Mouse (Mus musculus): ENCODE data around the gene Mrpl9. TPM values are rescaled to one million over a fixed set of nuclear protein-coding genes. Genes with fewer than 3 reads are reported as not detected.

The Mrpl9 gene
- polyA plus RNA-seq, 1 experiment from 2014 or later, result 68.6 TPM

DNA sequence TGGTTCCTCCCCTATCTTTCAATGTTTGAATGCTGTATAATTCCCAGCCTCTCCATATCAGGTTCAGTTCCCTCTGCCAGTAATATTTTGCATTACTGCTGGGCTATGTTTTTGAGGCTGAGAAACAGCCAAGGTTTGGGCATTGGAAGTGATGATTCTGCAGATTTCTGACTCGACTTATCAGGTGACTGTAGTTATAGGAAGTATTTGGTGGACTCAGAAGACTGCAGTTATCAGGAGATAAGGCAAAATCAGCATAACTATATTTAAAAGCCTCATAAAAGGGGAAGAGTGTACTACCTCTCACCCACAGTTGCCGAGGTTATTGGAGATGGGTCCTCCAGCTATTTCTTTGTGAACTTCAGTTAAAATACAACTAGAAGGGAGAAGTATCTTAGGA lies 12.1 kb upstream of the Mrpl9 start:
- no peak overlapping the region for H3K4me3 ChIP-seq (replicated peaks)
- no peaks in the 10 kb centered on the region for H3K36me3 ChIP-seq
- H3K4me2 ChIP-seq, result no peak overlapping the region
- 67% methylated on average over 2 of the region's 2 CpGs for WGBS
- no peaks in the 10 kb centered on the region for H3K4me1 ChIP-seq
- no peak for ATAC-seq (ENCODE audit: insufficient read depth, low FRiP score, low read depth)
- H3K9ac ChIP-seq, result no peak overlapping the region
- H3K27me3 ChIP-seq (replicated peaks), result no peaks in the 10 kb centered on the region
- H3K27ac ChIP-seq, result no peak overlapping the region
- no peaks in the 10 kb centered on the region for H3K9me3 ChIP-seq

DNA sequence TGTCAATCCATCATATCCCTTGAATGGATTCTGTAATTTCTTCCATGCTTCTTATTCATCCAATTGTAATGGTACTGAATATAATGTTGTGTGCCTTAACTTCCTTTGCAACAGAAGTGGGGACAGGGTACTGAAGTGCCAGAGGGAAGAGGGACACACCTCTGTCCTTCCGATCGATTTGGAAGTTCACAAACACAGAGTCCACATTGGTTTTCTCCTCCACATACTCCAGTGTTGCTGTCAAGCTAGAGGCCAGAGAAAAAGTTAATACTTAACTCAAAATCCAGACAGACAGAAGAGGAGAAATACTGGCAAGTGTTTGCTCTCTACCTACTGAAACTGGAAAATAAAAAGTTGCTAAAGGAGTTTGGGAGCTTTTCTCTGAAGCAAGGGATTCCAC lies 8.8 kb upstream of the Mrpl9 start:
- H3K27ac ChIP-seq, result no peak overlapping the region
- no peak overlapping the region for H3K4me3 ChIP-seq (replicated peaks)
- H3K27me3 ChIP-seq (replicated peaks), result no peaks in the 10 kb centered on the region
- 68% methylated on average over 2 of the region's 2 CpGs for WGBS
- no peaks in the 10 kb centered on the region for H3K9me3 ChIP-seq
- H3K9ac ChIP-seq, result no peak overlapping the region
- H3K4me2 ChIP-seq, result no peak overlapping the region
- no peaks in the 10 kb centered on the region for H3K36me3 ChIP-seq
- no peak for ATAC-seq (ENCODE audit: insufficient read depth, low FRiP score, low read depth)
- no peaks in the 10 kb centered on the region for H3K4me1 ChIP-seq

DNA sequence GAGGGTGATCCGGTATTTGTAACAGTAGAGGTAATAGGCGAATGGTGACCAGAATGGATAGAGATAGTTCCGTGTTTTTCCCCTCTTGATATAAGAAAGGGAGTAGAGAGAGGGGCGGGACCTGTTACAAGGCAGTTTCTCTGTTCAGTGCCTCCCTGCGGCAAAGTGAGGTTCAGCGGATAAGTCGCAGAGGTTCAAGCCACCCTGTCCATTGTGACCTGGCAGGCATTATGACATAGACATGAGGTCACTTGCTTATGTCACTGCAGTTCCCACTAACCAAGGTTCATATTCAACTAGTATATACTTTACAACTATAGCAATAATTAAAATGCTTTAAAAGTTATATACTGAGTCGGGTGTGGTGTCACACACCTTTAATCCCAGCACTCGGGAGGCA lies 6.7 kb upstream of the Mrpl9 start:
- WGBS, result 81% methylated on average over 9 of the region's 9 CpGs
- Histone ChIP-seq H3K36me3 (no peaks in the 10 kb centered on the region), H3K4me3 (replicated peaks) (no peak overlapping the region), H3K9ac (no peak overlapping the region), H3K9me3 (no peaks in the 10 kb centered on the region), H3K4me2 (no peak overlapping the region), H3K27me3 (replicated peaks) (no peaks in the 10 kb centered on the region), H3K4me1 (no peaks in the 10 kb centered on the region), H3K27ac (no peak overlapping the region)
- ATAC-seq (ENCODE audit: insufficient read depth, low FRiP score, low read depth), result no peak

DNA sequence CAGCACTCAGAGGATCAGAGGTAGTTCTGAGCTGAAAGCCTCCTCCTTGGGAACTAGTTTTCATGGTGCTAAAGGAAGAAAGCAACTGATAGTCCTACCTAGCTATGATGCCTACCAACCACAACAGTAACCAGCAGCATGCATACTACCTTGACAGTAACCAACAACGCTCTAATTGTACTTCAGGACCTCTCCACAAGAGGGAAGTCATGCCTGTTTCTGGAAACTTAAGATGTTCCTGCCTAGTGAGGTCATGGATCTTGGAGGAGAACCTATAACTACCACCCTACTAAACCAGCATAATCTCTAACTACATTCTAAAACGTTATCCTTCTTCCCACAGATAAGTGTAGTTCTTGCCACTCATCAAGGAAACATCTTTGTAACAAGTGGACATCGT lies 1.9 kb upstream of the Mrpl9 start:
- ATAC-seq (ENCODE audit: insufficient read depth, low FRiP score, low read depth), result no peak
- Histone ChIP-seq H3K27ac (no peak overlapping the region), H3K36me3 (0 out of 2 replicates have a peak, but pooled peaks cover 3% of the 10 kb centered on the region), H3K27me3 (replicated peaks) (no peaks in the 10 kb centered on the region), H3K4me2 (no peak overlapping the region), H3K9ac (no peak overlapping the region), H3K9me3 (no peaks in the 10 kb centered on the region), H3K4me1 (peaks cover 2% of the 10 kb centered on the region; the same call in 1 of the 2 replicates), H3K4me3 (replicated peaks) (no peak overlapping the region)
- 39% methylated on average over 3 of the region's 3 CpGs for WGBS

DNA sequence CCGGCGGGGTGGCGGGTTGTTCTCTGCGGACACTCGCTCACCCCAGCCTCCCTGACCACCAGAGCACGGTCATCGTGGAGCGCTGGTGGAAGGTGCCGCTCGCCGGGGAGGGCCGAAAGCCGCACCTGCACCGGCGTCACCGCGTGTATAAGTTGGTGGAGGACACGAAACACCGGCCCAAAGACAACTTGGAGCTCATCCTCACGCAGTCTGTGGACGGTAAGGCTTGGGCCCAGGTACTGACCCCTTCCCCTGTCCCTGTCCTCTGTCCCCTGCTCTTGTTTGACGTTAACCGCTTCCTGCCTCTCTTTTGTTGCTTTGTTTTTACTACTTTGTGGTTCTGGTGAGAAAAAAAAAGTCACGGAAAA lies 463 bp downstream of the Mrpl9 start, which contains the start of gene Oaz3:
Oaz3 (minus strand) TSS at position 319 of the 368 bp plus-strand sequence.
- Histone ChIP-seq H3K27ac (peak within 1 kb of the TSS; percentile 68), H3K36me3 (peaks cover 24% of the 10 kb centered on the region), H3K9me3 (no peaks in the 10 kb centered on the region), H3K4me2 (peak within 1 kb of the TSS; percentile 78), H3K9ac (peak within 1 kb of the TSS; percentile 96), H3K27me3 (replicated peaks) (no peaks in the 10 kb centered on the region), H3K4me1 (peaks cover 2% of the 10 kb centered on the region; the same call in 1 of the 2 replicates), H3K4me3 (replicated peaks) (peak within 1 kb of the TSS; percentile 93)
- no peak; the same call in 1 of the 2 replicates for ATAC-seq (ENCODE audit: insufficient read depth, low FRiP score, low read depth)
- under 1% methylated on average over 24 of the region's 24 CpGs for WGBS

DNA sequence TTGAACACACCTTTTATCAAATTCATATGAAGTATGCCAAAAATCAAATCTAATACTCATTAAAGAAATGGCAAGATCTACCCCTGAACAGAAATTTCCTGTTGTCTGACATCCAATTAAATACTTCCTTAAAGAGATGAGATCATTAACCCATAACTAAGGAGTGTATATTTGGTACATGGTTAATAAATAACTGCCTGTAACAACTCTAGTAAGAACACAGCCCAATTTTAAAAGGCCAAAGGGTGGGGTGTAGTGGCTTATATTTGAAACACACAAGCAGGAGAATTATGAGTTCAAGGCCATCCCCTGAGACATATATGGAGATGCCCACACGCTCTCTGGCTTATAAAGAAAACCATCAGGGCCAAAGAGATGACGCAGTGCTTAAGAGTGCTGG lies 6.3 kb downstream of the Mrpl9 start:
- peaks cover 24% of the 10 kb centered on the region for H3K36me3 ChIP-seq
- no peak for ATAC-seq (ENCODE audit: insufficient read depth, low FRiP score, low read depth)
- whole genome bisulfite sequencing, result 84% methylated on average over 2 of the region's 2 CpGs

DNA sequence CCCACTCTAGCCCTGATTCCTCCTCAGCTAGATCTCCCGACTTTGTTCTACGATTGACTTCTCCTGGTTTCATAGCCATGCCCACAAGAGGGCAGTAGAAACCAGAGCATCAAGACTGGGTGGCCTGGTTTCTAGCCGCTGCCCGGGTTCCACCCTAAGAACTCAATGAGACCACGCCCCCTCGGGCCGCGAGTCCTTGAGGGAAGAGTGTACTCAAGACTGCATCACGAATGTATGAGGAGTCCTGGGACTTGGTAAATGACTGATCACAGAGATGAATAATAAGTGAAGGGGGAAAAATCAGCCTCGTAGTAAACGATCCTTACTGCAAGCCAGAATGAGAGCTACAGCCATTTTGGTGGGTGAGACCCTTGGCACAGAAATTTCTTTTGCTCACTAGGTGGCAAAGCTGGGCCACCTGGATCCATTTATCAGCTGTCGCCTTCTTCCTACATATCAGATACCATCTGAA lies 13.4 kb downstream of the Mrpl9 start:
- H3K27me3 ChIP-seq (replicated peaks), result no peaks in the 10 kb centered on the region
- WGBS, result 2% methylated on average over 12 of the region's 12 CpGs

More for the DNA sequence above, 6.3 kb downstream of the Mrpl9 start:
- Histone ChIP-seq H3K4me1 (no peaks in the 10 kb centered on the region; the same call in 1 of the 2 replicates), H3K9ac (no peak overlapping the region), H3K4me2 (no peak overlapping the region), H3K27ac (no peak overlapping the region), H3K4me3 (replicated peaks) (no peak overlapping the region), H3K27me3 (replicated peaks) (no peaks in the 10 kb centered on the region), H3K9me3 (no peaks in the 10 kb centered on the region)

DNA sequence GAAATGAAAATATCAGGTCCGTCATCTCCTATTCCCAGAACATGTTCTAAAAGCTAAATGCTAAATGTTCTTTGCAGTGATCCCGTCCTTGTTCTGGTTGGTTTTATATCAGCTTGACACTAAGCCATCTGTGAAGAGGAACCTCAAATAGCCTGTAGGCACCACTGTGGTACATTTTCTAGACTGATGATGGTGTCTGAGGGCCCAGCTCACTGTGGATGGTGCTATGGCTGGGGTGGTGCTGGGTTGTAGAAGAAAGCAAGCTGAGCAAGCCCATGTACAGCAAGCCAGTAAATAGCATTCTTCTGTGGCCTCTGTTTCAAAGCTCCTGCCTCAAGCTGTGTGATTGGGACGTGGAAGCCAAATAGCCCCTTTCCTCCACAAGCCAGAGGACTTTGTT lies 13.9 kb downstream of the Mrpl9 start:
- H3K36me3 ChIP-seq, result no peaks in the 10 kb centered on the region
- 76% methylated on average over 3 of the region's 3 CpGs for WGBS
- no peaks in the 10 kb centered on the region for H3K9me3 ChIP-seq
- H3K4me2 ChIP-seq, result no peak overlapping the region
- no peak overlapping the region for H3K27ac ChIP-seq
- H3K9ac ChIP-seq, result no peak overlapping the region
- H3K4me3 ChIP-seq (replicated peaks), result no peak overlapping the region
- no peak for ATAC-seq (ENCODE audit: insufficient read depth, low FRiP score, low read depth)
- H3K4me1 ChIP-seq, result no peaks in the 10 kb centered on the region
- no peaks in the 10 kb centered on the region for H3K27me3 ChIP-seq (replicated peaks)

More for the DNA sequence above, 13.4 kb downstream of the Mrpl9 start:
- peak overlapping the region; percentile 27 for H3K4me3 ChIP-seq (replicated peaks)
- no peaks in the 10 kb centered on the region for H3K36me3 ChIP-seq
- no peak overlapping the region for H3K9ac ChIP-seq
- H3K27ac ChIP-seq, result no peak overlapping the region
- H3K9me3 ChIP-seq, result no peaks in the 10 kb centered on the region
- peak; percentile 80 for ATAC-seq (ENCODE audit: insufficient read depth, low FRiP score, low read depth)
- no peaks in the 10 kb centered on the region for H3K4me1 ChIP-seq
- peak overlapping the region; percentile 47 for H3K4me2 ChIP-seq

DNA sequence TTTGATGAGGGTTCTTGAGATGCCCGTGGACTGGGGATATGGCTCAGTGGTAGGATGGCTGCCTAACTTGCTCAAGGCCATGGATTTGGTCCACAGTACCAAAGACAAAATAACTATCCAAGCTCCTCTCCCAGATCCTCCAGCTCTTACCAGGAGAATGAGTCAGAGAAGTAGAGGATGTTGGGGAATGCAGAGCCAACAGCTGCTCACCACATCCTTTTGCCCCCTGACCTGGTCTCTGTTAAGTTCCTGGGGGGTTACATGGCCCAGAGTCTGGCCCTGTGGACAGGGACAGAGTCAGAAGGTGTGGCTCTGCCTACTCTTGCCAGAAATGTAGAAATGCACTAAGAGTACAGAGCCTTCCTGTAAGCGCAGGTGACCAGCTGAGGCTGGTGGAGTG lies 16.7 kb downstream of the Mrpl9 start:
- Histone ChIP-seq H3K36me3 (no peaks in the 10 kb centered on the region), H3K27ac (no peak overlapping the region), H3K4me1 (no peaks in the 10 kb centered on the region), H3K27me3 (replicated peaks) (no peaks in the 10 kb centered on the region), H3K9me3 (no peaks in the 10 kb centered on the region), H3K4me3 (replicated peaks) (no peak overlapping the region), H3K4me2 (no peak overlapping the region), H3K9ac (no peak overlapping the region)
- WGBS, result 93% methylated on average over 2 of the region's 2 CpGs
- ATAC-seq (ENCODE audit: insufficient read depth, low FRiP score, low read depth), result no peak

DNA sequence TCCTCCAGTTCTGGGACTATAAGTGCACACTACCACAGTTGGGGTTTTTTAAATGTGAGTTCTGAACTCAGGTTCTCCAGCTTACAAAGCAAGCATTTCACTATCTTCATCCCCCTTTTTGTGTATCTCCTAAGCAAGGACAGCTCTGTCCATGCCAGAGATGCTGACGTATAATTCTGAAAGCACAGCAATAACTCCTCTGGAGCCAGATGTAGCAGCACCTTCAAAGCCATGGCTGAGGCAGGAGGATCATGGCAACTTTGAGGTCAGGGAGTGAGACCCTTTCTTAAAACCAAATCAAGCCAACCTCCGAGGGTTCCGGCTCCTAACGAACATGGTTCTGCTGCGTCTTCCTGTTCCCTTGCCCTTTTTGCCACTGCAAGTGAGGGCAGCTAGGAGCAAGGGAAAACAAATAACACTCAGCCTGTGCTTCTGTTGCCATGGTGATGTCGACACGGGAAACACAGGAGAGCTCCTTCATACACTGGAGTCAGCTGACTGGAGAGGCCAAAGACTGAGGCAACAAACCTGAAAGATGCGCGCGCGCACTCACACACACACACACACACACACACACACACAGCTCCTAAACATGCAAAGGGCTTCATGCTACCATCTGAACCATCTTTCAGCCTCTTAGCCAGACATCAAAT lies 20.9 kb downstream of the Mrpl9 start:
- no peaks in the 10 kb centered on the region for H3K4me1 ChIP-seq
- no peak overlapping the region for H3K9ac ChIP-seq
- H3K27ac ChIP-seq, result no peak overlapping the region
- no peaks in the 10 kb centered on the region for H3K9me3 ChIP-seq
- H3K4me3 ChIP-seq (replicated peaks), result no peak overlapping the region
- H3K27me3 ChIP-seq (replicated peaks), result no peaks in the 10 kb centered on the region
- H3K36me3 ChIP-seq, result no peaks in the 10 kb centered on the region
- H3K4me2 ChIP-seq, result no peak overlapping the region
- no peak; the same call in 1 of the 2 replicates for ATAC-seq (ENCODE audit: insufficient read depth, low FRiP score, low read depth)
- WGBS, result 49% methylated on average over 11 of the region's 11 CpGs

DNA sequence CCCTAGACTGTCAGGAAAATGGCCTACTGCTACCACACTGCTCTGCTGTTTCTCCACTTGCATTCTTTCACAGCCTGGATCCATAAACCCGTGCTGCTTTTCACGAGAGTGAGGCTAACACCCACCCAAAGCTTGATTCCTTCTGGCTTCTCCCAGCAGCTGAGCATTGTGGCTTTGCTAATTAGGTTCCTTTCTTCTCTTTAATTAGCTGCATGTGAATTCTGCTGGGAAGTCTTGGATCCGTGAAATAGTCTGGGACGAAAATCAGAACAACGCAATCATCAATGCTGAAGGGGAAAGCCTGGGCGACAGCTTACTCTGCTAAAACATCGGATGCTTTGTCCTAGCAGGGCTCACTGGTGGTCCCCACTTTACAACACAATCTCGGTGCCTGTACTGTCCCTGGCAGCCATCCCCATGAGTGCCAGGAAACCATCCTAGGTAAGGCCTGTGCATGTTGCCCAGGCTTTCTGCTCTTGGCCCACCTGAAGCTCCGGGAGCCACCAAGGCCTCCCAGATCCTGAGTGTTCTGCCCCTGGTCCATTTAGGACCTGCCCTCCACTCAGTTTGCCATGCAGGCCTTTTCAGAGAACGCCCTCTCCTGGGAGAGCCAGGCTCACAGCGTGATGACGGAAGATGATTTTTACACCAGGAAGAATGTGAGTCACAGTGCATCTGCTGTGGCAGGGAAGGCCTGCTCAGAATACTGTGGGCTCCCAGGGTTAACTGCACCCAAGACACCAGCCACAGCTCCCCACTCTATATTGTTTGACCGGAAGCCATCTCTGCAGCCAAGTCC lies 22.7 kb downstream of the Mrpl9 start:
- Histone ChIP-seq H3K27me3 (replicated peaks) (no peaks in the 10 kb centered on the region), H3K4me1 (no peaks in the 10 kb centered on the region), H3K4me3 (replicated peaks) (no peak overlapping the region), H3K9me3 (no peaks in the 10 kb centered on the region), H3K4me2 (no peak overlapping the region), H3K36me3 (no peaks in the 10 kb centered on the region), H3K9ac (no peak overlapping the region), H3K27ac (no peak overlapping the region)
- no peak for ATAC-seq (ENCODE audit: insufficient read depth, low FRiP score, low read depth)
- 75% methylated on average over 13 of the region's 13 CpGs for WGBS

DNA sequence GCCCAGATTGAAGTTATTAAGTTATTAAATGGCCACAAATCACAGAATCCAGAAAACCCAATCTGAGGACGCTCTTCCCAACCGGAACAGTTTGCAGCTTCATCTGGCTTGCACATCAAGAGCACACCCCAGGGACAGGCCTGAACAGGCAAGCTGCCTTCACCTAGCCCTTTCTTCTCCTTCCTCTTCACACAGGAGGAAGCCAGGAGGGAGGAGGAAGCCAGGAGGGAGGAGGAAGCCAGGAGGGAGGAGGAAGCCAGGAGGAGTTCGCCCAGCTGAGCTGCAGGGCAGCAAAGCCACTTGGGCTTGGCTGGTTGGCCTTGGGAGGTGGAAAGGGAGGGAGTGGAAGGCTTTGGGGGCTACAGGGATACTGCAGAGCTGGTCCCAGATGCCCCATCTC lies 25.8 kb downstream of the Mrpl9 start:
- Histone ChIP-seq H3K36me3 (no peaks in the 10 kb centered on the region), H3K27me3 (replicated peaks) (no peaks in the 10 kb centered on the region), H3K4me3 (replicated peaks) (no peak overlapping the region), H3K4me1 (0 out of 2 replicates have a peak, but pooled peaks cover 4% of the 10 kb centered on the region), H3K9ac (no peak overlapping the region), H3K4me2 (no peak overlapping the region), H3K9me3 (no peaks in the 10 kb centered on the region), H3K27ac (0 out of 2 replicates have a peak overlapping the region, but pooled peaks have one; percentile 33)
- 59% methylated on average over 3 of the region's 3 CpGs for WGBS
- peak; percentile 32; the same call in 1 of the 2 replicates for ATAC-seq (ENCODE audit: insufficient read depth, low FRiP score, low read depth)
